ENCODE assay signal across 33 mouse cellular contexts in genomic region chr16:49430296-49430695, GRCm38 (mm10).
"Had no signal": no experiment of that assay in that cellular context is flagged by ENCODE, and none has a peak within 500 bp of the region (broad histone marks: within the 10 kb centered on the region; RNA-seq: fewer than 3 reads in every experiment).

No protein-coding gene starts in this region.

- H3K9ac ChIP-seq: heart, embryonic 12.5 days; heart, embryonic 13.5 days; heart, embryonic 15.5 days; hindbrain, embryonic 12.5 days; hindbrain, embryonic 13.5 days; hindbrain, embryonic 14.5 days; hindbrain, embryonic 15.5 days; intestine, embryonic 15.5 days; kidney, embryonic 15.5 days had no signal

- H3K4me3 ChIP-seq: heart, embryonic 12.5 days; heart, embryonic 13.5 days; heart, embryonic 15.5 days; hindbrain, embryonic 10.5 days; hindbrain, embryonic 12.5 days; hindbrain, embryonic 13.5 days; hindbrain, embryonic 15.5 days; intestine, embryonic 15.5 days; kidney, embryonic 15.5 days; layer of hippocampus, adult 2 months; left cerebral cortex, adult 2 months had no signal

- H3K27me3 ChIP-seq: heart, embryonic 12.5 days; heart, embryonic 13.5 days; heart, embryonic 15.5 days; hindbrain, embryonic 12.5 days; hindbrain, embryonic 13.5 days; hindbrain, embryonic 15.5 days; intestine, embryonic 15.5 days; kidney, embryonic 15.5 days had no signal

- ATAC-seq: hindbrain, embryonic 16.5 days; hindbrain, postnatal 0 days; inflammation-experienced regulatory T-cells, adult 6 months; intestine, embryonic 15.5 days; intestine, embryonic 16.5 days; intestine, postnatal 0 days had no signal

- H3K27ac ChIP-seq: heart, embryonic 13.5 days; heart, embryonic 15.5 days; hindbrain, embryonic 10.5 days; hindbrain, embryonic 12.5 days; hindbrain, embryonic 13.5 days; hindbrain, embryonic 14.5 days; hindbrain, embryonic 15.5 days; hindbrain, postnatal 0 days; intestine, embryonic 15.5 days; kidney, embryonic 15.5 days; kidney, postnatal 0 days; layer of hippocampus, adult 2 months; left cerebral cortex, adult 2 months had no signal

- DNase-seq: heart, postnatal 10 days; heart, postnatal 14 days; heart, postnatal 36 days; heart, postnatal 4 days; kidney, adult 11 months; kidney, adult 18-20 months; kidney, adult 2 months; kidney, adult 8-10 months; kidney, adult 9 months; kidney, postnatal 10 days; kidney, postnatal 14 days; kidney, postnatal 25 days; kidney, postnatal 36 days; layer of hippocampus, adult 9-11 months; layer of hippocampus, postnatal 36 days had no signal

- H3K4me1 ChIP-seq: heart, embryonic 12.5 days; heart, embryonic 13.5 days; heart, embryonic 15.5 days; hindbrain, embryonic 10.5 days; hindbrain, embryonic 12.5 days; hindbrain, embryonic 13.5 days; hindbrain, embryonic 15.5 days; intestine, embryonic 15.5 days; kidney, embryonic 15.5 days had no signal

- H3K36me3 ChIP-seq: heart, embryonic 12.5 days; heart, embryonic 13.5 days; heart, embryonic 15.5 days; hindbrain, embryonic 10.5 days; hindbrain, embryonic 12.5 days; hindbrain, embryonic 13.5 days; hindbrain, embryonic 15.5 days; intestine, embryonic 15.5 days; kidney, embryonic 15.5 days had no signal

- H3K9me3 ChIP-seq: heart, embryonic 12.5 days; heart, embryonic 13.5 days; heart, embryonic 15.5 days; hindbrain, embryonic 10.5 days; hindbrain, embryonic 12.5 days; hindbrain, embryonic 13.5 days; hindbrain, embryonic 15.5 days; intestine, embryonic 15.5 days; kidney, embryonic 15.5 days had no signal
